Mouse (Mus musculus): ENCODE measurements at regions not wholly inside any gene's neighbourhood (a gene's known extent, or its start where the extent isn't known, plus 50 kb on each side); places are given as distances from the start of the nearest gene placed in this dataset.

DNA sequence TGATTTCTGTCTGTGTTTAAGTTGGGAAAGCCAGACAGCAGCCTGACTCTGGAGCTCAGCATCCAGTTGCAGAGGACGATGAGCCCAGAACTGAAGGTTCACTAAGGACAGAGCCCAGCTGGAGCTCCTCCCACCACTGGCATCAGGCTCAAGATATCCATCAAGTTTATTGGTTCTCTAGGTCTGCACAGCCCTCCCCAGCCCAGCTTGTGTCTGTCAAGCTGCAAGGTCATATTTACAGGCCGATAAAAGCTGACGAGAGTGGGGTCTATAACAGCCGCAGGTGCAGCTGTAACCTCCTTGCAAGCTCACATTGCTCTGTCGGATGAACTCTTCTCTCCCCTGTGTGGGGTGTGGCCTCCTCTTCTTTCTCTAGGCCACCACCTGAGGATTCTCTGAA is 184.3 kb downstream of the Ajap1 start:
- Histone ChIP-seq H3K9ac (no peak overlapping the region), H3K4me1 (replicated peaks; ENCODE audit: control insufficient read depth, insufficient read depth, low read length) (no peaks in the 10 kb centered on the region), H3K4me2 (replicated peaks) (no peak overlapping the region), H3K27ac (no peak overlapping the region), H3K27me3 (ENCODE audit: control insufficient read depth, insufficient read depth, low read length) (no peaks in the 10 kb centered on the region), H3K4me3 (replicated peaks; ENCODE audit: low read length) (no peak overlapping the region), H3K9me3 (ENCODE audit: control insufficient read depth, low read length) (no peaks in the 10 kb centered on the region), H3K36me3 (replicated peaks; ENCODE audit: control insufficient read depth, insufficient read depth) (no peaks in the 10 kb centered on the region)
- no peak for ATAC-seq (ENCODE audit: low FRiP score)
- 81% methylated on average over 5 of the region's 5 CpGs for WGBS
- DNase-seq (ENCODE audit: low spot score): no peak

DNA sequence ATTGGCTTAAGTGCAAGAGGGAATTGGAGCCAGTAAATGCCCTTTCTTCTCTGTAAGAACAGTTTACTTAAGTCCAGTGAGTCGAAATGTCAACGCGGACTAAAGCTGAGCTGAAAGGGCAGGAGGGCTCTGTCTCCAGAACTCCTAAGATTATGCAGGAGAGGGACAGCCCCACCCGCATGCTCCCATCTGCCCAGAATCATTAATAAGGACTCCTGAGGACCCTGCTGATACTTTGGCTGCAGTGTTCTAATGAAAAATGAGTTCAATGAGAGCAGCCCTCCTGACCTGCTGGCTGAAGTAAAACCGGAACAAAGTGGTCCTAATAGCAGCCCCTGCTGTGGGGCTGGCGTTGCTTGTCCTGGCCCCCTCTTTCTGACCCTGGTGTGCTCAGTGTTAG is 187.8 kb downstream of the Ajap1 start:
- ATAC-seq (ENCODE audit: low FRiP score): no peak; the same call in 1 of the 2 replicates
- 35% methylated on average over 6 of the region's 6 CpGs for WGBS
- Histone ChIP-seq H3K27ac (no peak overlapping the region), H3K4me1 (replicated peaks; ENCODE audit: control insufficient read depth, insufficient read depth, low read length) (peaks cover 13% of the 10 kb centered on the region; the same call in 1 of the 2 replicates), H3K4me3 (replicated peaks; ENCODE audit: low read length) (no peak overlapping the region), H3K27me3 (ENCODE audit: control insufficient read depth, insufficient read depth, low read length) (no peaks in the 10 kb centered on the region), H3K36me3 (replicated peaks; ENCODE audit: control insufficient read depth, insufficient read depth) (no peaks in the 10 kb centered on the region), H3K4me2 (replicated peaks) (no peak overlapping the region), H3K9me3 (ENCODE audit: control insufficient read depth, low read length) (no peaks in the 10 kb centered on the region), H3K9ac (no peak overlapping the region)
- DNase-seq (ENCODE audit: low spot score): no peak

DNA sequence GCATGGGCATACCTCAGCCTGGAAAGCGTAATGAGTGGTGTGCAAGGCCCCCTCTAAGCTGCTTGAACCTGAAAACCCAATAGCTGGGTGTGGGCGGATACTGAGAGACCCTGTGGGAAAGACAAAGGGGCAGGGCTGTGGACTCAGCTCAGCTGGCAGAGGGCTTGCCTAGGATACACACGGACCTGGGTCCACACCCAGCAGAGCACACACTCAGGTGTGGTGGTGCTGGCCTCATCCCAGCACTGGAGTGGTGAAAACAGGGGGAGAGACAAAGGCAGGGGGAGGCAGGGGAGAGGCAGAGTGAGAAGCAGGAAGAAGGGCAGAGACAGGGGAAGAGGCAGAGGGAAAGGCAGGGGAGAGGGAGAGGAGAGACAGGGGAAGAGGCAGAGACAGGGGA is 189.5 kb downstream of the Ajap1 start:
- no peak for DNase-seq (ENCODE audit: low spot score)
- no peak overlapping the region for H3K4me3 ChIP-seq (replicated peaks; ENCODE audit: low read length)
- no peak for ATAC-seq (ENCODE audit: low FRiP score)
- H3K27me3 ChIP-seq (ENCODE audit: control insufficient read depth, insufficient read depth, low read length): no peaks in the 10 kb centered on the region
- H3K9me3 ChIP-seq (ENCODE audit: control insufficient read depth, low read length): no peaks in the 10 kb centered on the region
- no peak overlapping the region for H3K4me2 ChIP-seq (replicated peaks)
- H3K9ac ChIP-seq: no peak overlapping the region
- H3K27ac ChIP-seq: no peak overlapping the region
- peaks cover 13% of the 10 kb centered on the region; the same call in 1 of the 2 replicates for H3K4me1 ChIP-seq (replicated peaks; ENCODE audit: control insufficient read depth, insufficient read depth, low read length)
- no peaks in the 10 kb centered on the region for H3K36me3 ChIP-seq (replicated peaks; ENCODE audit: control insufficient read depth, insufficient read depth)
- 59% methylated on average over 3 of the region's 3 CpGs for WGBS

DNA sequence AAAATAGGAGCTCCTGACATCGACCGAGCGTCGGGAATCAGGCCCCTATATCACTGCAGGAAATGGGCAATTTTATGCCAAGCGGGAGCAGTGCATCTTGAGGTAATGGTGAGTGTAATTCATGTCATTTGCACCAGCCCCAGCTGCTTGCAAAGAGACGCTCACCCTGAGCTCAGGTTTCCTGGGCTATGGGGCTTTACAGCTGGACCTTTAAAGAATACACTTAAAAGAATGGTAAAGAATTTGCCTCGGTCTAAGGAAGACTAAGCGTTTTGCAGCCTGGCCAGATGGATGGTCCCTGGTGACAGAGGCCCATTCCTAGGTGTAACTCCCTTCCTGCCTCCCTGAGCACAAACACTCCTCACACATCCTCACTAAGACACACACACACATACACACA is 194.2 kb downstream of the Ajap1 start:
- H3K36me3 ChIP-seq (replicated peaks; ENCODE audit: control insufficient read depth, insufficient read depth): no peaks in the 10 kb centered on the region
- H3K27ac ChIP-seq: no peak overlapping the region
- no peak overlapping the region for H3K4me3 ChIP-seq (replicated peaks; ENCODE audit: low read length)
- H3K4me2 ChIP-seq (replicated peaks): no peak overlapping the region
- 69% methylated on average over 8 of the region's 8 CpGs for WGBS
- DNase-seq (ENCODE audit: low spot score) (no peak), ATAC-seq (ENCODE audit: low FRiP score) (no peak)
- H3K9ac ChIP-seq: no peak overlapping the region
- peaks cover 13% of the 10 kb centered on the region; the same call in 1 of the 2 replicates for H3K4me1 ChIP-seq (replicated peaks; ENCODE audit: control insufficient read depth, insufficient read depth, low read length)
- no peaks in the 10 kb centered on the region for H3K9me3 ChIP-seq (ENCODE audit: control insufficient read depth, low read length)
- H3K27me3 ChIP-seq (ENCODE audit: control insufficient read depth, insufficient read depth, low read length): no peaks in the 10 kb centered on the region

DNA sequence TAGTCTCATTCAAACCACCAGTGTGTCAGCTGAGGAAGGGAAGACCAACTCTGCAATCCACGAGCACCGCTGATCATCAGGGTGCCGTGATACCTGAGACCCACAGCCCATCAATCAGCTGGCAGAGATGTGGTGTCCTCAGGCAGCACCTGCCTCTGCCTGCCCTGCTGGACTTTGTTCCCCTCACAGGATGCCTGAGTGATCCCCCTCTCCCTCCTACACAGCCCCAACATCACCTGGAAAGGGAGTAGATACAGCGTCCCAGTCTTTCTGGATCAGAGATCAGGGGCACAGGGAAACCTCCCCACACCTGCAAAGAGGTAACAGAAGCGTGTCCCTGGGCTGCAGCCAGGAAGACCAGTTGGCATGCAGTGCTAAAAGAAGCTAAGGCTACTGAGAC is 198.4 kb downstream of the Ajap1 start:
- Histone ChIP-seq H3K27ac (no peak overlapping the region), H3K4me2 (replicated peaks) (no peak overlapping the region), H3K9me3 (ENCODE audit: control insufficient read depth, low read length) (no peaks in the 10 kb centered on the region), H3K4me1 (replicated peaks; ENCODE audit: control insufficient read depth, insufficient read depth, low read length) (no peaks in the 10 kb centered on the region), H3K9ac (no peak overlapping the region), H3K36me3 (replicated peaks; ENCODE audit: control insufficient read depth, insufficient read depth) (no peaks in the 10 kb centered on the region), H3K4me3 (replicated peaks; ENCODE audit: low read length) (no peak overlapping the region), H3K27me3 (ENCODE audit: control insufficient read depth, insufficient read depth, low read length) (no peaks in the 10 kb centered on the region)
- ATAC-seq (ENCODE audit: low FRiP score) (no peak), DNase-seq (ENCODE audit: low spot score) (no peak)
- WGBS: 88% methylated on average over 5 of the region's 5 CpGs

DNA sequence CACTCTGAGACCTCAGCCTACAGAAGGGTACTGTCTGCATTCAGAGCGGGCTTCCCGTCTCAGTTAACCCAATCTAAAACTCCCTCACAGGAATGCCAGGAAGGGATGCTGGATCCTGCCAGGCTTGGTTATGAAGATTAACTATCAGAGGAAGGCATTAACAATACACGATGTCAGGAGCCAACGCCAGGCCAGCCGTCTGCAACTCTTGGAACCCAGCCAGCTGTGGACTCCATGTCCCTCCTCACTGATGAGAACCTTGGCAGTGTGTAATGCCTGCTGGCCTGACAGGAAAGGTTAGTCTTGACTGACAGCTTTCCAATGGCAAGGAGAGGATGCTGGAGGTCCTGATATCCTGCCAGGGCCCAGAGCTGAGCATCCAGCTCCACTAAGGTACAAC is 206.0 kb downstream of the Ajap1 start:
- H3K4me1 ChIP-seq (replicated peaks; ENCODE audit: control insufficient read depth, insufficient read depth, low read length): no peaks in the 10 kb centered on the region
- ATAC-seq (ENCODE audit: low FRiP score) (no peak), DNase-seq (ENCODE audit: low spot score) (no peak)
- no peak overlapping the region for H3K4me3 ChIP-seq (replicated peaks; ENCODE audit: low read length)
- H3K4me2 ChIP-seq (replicated peaks): no peak overlapping the region
- H3K27me3 ChIP-seq (ENCODE audit: control insufficient read depth, insufficient read depth, low read length): no peaks in the 10 kb centered on the region
- no peak overlapping the region for H3K27ac ChIP-seq
- H3K9ac ChIP-seq: no peak overlapping the region
- no peaks in the 10 kb centered on the region for H3K9me3 ChIP-seq (ENCODE audit: control insufficient read depth, low read length)
- WGBS: 41% methylated on average over 5 of the region's 5 CpGs
- no peaks in the 10 kb centered on the region for H3K36me3 ChIP-seq (replicated peaks; ENCODE audit: control insufficient read depth, insufficient read depth)

DNA sequence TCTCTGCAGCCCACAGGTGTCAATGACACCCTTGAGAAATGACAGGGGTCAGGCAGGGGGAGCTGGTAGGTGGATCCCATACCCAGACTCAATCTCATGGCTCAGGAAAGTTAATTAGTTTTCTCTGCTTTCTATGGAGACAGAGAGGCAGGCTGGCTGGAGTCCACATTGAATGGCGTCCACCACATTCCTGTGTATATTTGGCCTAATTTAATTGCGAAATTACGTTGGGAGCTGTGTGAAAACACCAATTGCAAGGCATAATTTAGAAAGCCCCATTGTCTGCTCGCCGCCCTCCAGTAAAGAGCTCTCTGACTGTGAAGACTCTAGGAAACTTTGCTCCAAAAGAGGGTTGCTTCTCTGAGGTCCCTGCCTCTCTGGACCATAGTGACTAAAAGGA is 211.2 kb downstream of the Ajap1 start:
- Histone ChIP-seq H3K27ac (no peak overlapping the region), H3K4me1 (replicated peaks; ENCODE audit: control insufficient read depth, insufficient read depth, low read length) (peaks cover 12% of the 10 kb centered on the region; the same call in 1 of the 2 replicates), H3K4me3 (replicated peaks; ENCODE audit: low read length) (no peak overlapping the region), H3K36me3 (replicated peaks; ENCODE audit: control insufficient read depth, insufficient read depth) (no peaks in the 10 kb centered on the region), H3K4me2 (replicated peaks) (no peak overlapping the region), H3K9me3 (ENCODE audit: control insufficient read depth, low read length) (no peaks in the 10 kb centered on the region), H3K27me3 (ENCODE audit: control insufficient read depth, insufficient read depth, low read length) (no peaks in the 10 kb centered on the region), H3K9ac (no peak overlapping the region)
- WGBS: 32% methylated on average over 5 of the region's 5 CpGs
- ATAC-seq (ENCODE audit: low FRiP score) (no peak), DNase-seq (ENCODE audit: low spot score) (no peak)

DNA sequence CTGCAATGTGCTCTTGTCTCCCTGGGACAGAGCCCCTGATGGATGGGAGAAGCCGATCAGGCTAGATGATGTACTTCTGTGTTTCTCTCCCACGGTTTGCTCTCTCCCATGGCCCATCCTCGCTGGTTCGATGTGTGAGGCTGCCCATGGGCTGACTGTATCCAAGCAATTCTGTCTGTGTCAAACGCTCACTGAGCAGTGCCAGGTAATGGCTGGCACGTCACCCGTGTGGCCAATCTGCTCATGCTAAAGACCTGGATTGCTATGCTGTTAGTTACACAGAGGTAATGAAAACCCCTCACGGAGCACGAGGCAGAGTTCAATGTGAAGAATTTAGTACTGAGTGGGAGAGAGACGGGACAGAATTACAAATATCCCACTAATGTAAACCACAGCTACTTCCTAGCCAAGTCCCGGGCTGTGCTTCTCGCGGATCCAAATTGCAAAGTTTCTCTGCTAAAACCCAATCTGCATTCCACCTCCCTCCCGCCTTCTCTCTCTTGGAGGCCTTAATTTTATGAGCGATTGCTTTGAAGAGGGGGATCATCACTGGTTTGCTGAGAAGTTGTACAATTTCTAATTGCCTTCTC is 219.3 kb downstream of the Ajap1 start:
- H3K9me3 ChIP-seq (ENCODE audit: control insufficient read depth, low read length): no peaks in the 10 kb centered on the region
- no peak overlapping the region for H3K4me2 ChIP-seq (replicated peaks)
- H3K9ac ChIP-seq: no peak overlapping the region
- H3K27ac ChIP-seq: no peak overlapping the region
- H3K4me3 ChIP-seq (replicated peaks; ENCODE audit: low read length): no peak overlapping the region
- no peaks in the 10 kb centered on the region for H3K4me1 ChIP-seq (replicated peaks; ENCODE audit: control insufficient read depth, insufficient read depth, low read length)
- 73% methylated on average over 15 of the region's 15 CpGs for WGBS
- H3K36me3 ChIP-seq (replicated peaks; ENCODE audit: control insufficient read depth, insufficient read depth): no peaks in the 10 kb centered on the region
- ATAC-seq (ENCODE audit: low FRiP score) (no peak), DNase-seq (ENCODE audit: low spot score) (no peak)
- no peaks in the 10 kb centered on the region for H3K27me3 ChIP-seq (ENCODE audit: control insufficient read depth, insufficient read depth, low read length)

DNA sequence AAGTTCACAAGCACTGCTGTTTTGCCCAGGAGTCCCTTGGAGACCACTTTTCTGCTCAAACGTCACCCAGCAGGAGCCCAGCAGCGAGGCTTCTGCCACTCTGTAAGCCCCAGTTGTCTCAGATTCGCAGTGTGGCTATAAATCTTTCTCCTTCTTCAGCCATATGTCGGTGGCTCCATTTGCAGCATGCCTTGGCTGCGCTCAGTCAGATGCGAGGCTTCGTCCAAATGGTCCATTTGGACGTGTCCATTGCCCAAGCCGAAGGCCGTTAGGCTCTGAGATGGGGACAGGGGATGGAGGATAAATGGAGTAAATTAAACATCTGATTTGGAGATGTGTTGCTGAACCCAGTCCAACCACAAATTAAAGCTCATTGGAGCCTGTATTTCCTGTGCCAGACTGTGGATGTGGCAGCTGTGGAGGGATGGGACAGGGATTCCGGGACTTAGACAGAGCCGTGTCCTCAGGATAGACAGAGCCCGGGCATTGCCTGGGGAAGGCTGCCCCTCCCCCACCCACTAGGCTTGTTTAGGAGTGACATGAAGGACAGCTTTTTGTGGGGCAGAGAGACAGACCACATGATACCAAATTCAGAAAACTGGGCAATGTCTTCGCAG is 221.6 kb downstream of the Ajap1 start:
- no peak overlapping the region for H3K27ac ChIP-seq

DNA sequence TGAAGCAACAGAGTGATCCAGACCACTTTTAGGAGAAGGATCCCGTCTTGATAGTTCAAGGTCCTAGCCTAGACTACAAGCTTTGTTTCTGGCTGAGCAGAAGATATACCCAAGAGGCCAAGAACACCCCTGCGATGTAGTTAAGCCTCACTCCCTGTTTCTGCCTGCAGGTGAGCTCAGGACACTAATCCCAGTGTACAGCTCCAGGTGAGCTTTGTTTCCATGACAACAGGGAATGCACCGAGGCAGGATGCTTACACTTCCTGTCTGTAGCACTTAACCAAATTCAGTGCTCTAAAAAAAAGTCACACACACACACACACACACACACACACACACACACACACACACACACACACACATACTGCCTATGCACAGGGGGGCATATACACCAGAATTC is 230.7 kb downstream of the Ajap1 start:
- no peaks in the 10 kb centered on the region for H3K9me3 ChIP-seq (ENCODE audit: control insufficient read depth, low read length)
- H3K4me3 ChIP-seq (replicated peaks; ENCODE audit: low read length): no peak overlapping the region
- ATAC-seq (ENCODE audit: low FRiP score) (no peak), DNase-seq (ENCODE audit: low spot score) (no peak)
- H3K27ac ChIP-seq: no peak overlapping the region
- peaks cover 17% of the 10 kb centered on the region; the same call in 1 of the 2 replicates for H3K4me1 ChIP-seq (replicated peaks; ENCODE audit: control insufficient read depth, insufficient read depth, low read length)
- H3K9ac ChIP-seq: no peak overlapping the region
- 58% methylated on average over 3 of the region's 3 CpGs for WGBS
- H3K27me3 ChIP-seq (ENCODE audit: control insufficient read depth, insufficient read depth, low read length): no peaks in the 10 kb centered on the region
- H3K36me3 ChIP-seq (replicated peaks; ENCODE audit: control insufficient read depth, insufficient read depth): no peaks in the 10 kb centered on the region
- H3K4me2 ChIP-seq (replicated peaks): no peak overlapping the region

More for the DNA sequence above, 221.6 kb downstream of the Ajap1 start:
- no peak for DNase-seq (ENCODE audit: low spot score)
- WGBS: 71% methylated on average over 14 of the region's 14 CpGs
- Histone ChIP-seq H3K9ac (no peak overlapping the region), H3K36me3 (replicated peaks; ENCODE audit: control insufficient read depth, insufficient read depth) (no peaks in the 10 kb centered on the region), H3K4me3 (replicated peaks; ENCODE audit: low read length) (no peak overlapping the region), H3K27me3 (ENCODE audit: control insufficient read depth, insufficient read depth, low read length) (no peaks in the 10 kb centered on the region), H3K4me2 (replicated peaks) (no peak overlapping the region), H3K4me1 (replicated peaks; ENCODE audit: control insufficient read depth, insufficient read depth, low read length) (no peaks in the 10 kb centered on the region), H3K9me3 (ENCODE audit: control insufficient read depth, low read length) (no peaks in the 10 kb centered on the region)
- ATAC-seq (ENCODE audit: low FRiP score): no peak

Data from hindbrain, embryonic 14.5 days (tissue).